Mouse (Mus musculus) small intestine, adult 2 months (tissue): ENCODE results near the gene Ppil2.

Source experiments
- CTCF ChIP-seq: fragments of 200-500 bp; IDR thresholded peaks from 2 replicates; pipeline ENCODE4 v1.5.1; 2012; ENCODE audit warnings: low read depth, mild to moderate bottlenecking, control low read depth, inconsistent platforms, low read length, moderate library complexity, mixed read lengths; ENCODE audit not compliant: insufficient replicate concordance, insufficient read length; ENCODE audit errors: extremely low read depth
- POLR2A ChIP-seq: fragments of 200-500 bp; IDR thresholded peaks from 2 replicates; pipeline ENCODE4 v1.6.1; 2012; ENCODE audit warnings: low read depth, mild to moderate bottlenecking, control low read depth, inconsistent platforms, low read length, moderate library complexity

DNA sequence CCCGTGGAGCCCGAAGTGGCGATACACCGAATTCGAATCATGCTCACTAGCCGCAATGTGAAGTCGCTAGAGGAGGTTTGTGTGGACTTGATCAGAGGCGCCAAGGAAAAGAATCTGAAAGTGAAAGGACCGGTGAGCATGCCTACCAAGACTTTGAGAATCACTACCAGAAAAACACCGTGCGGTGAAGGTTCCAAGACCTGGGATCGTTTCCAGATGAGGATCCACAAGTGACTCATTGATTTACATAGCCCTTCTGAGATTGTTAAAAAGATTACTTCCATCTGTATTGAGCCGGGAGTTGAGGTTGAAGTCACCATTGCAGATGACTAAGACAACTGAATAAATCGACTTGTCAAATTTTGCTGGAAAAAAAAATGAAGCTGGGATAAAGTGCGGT, 26.3 kb upstream of the Ppil2 start:
- TF ChIP-seq POLR2A (no peak), CTCF (no peak)
